Mouse (Mus musculus) adrenal gland, postnatal 0 days (tissue): ENCODE data around the gene Mrpl37. TPM values are rescaled to one million over a fixed set of nuclear protein-coding genes. Genes with fewer than 3 reads are reported as not detected.

Source experiments
- polyA plus RNA-seq: library from polyadenylated mRNA; unstranded; fragments of >200 nt; fragmentation: Nextera tagmentation; extraction: Ambion mirVana; gene quantifications from 2 replicates; pipeline ENCODE4 v1.2.1, GENCODE M21; 2015

Gene Mrpl37
- polyA plus RNA-seq, result 59.4 and 94.9 TPM in 2 replicates

GRCm38 (mm10) chr4:107066252-107067124, at the start of gene Mrpl37, which contains the start of gene Cyb5rl:
TSS of gene Mrpl37 (minus strand) at chr4:107066868.
TSS of gene Cyb5rl (plus strand) at chr4:107066988.

GRCm38 (mm10) chr4:107096841-107097373, 30.2 kb upstream of the Mrpl37 start, which contains the start of gene Cdcp2:
TSS of gene Cdcp2 (plus strand) at chr4:107096891.

Other genes with a start within 250 kb of the Mrpl37 start
- 70.1 and 87.8 TPM in 2 replicates for gene Ssbp3, start 156.2 kb downstream of the Mrpl37 start, polyA plus RNA-seq
- gene Cyb5rl, start 120 bp upstream of the Mrpl37 start, polyA plus RNA-seq, result 7.5 and 12.0 TPM in 2 replicates
- gene Cdcp2, start 30.0 kb upstream of the Mrpl37 start, polyA plus RNA-seq, result 0.11 TPM in 1 of 2 replicates, not detected in the other
- gene Tmem59, start 111.5 kb upstream of the Mrpl37 start, polyA plus RNA-seq, result 657 and 956 TPM in 2 replicates
- gene Tceanc2, start 112.2 kb upstream of the Mrpl37 start, polyA plus RNA-seq, result 27.3 and 32.1 TPM in 2 replicates
- gene Ldlrad1, start 142.3 kb upstream of the Mrpl37 start, polyA plus RNA-seq, result not detected in 2 replicates
- 30.5 and 34.8 TPM in 2 replicates for gene Lrrc42, start 186.7 kb upstream of the Mrpl37 start, polyA plus RNA-seq
- 59.2 and 71.8 TPM in 2 replicates for gene Hspb11, start 186.7 kb upstream of the Mrpl37 start, polyA plus RNA-seq
- gene Dio1, start 240.3 kb upstream of the Mrpl37 start, polyA plus RNA-seq, result 0.15 and 0.20 TPM in 2 replicates
- 238 and 436 TPM in 2 replicates for gene Yipf1, start 247.5 kb upstream of the Mrpl37 start, polyA plus RNA-seq